Mouse (Mus musculus): ENCODE data around the gene Hba-a2.

GRCm38 (mm10) chr11:32324609-32325008 is 28.3 kb downstream of the Hba-a2 start:
- TF ChIP-seq CTCF (IDR thresholded peaks at IDR 0.05; ENCODE audit: low read depth, low read length) (peak; percentile 85), TAL1 (conservative IDR thresholded peaks at IDR 0.05; ENCODE audit: low read depth, low read length) (no peak), GATA2 (IDR thresholded peaks at IDR 0.05; ENCODE audit: borderline replicate concordance, low read depth, low read length) (no peak), GATA1 (IDR thresholded peaks at IDR 0.05; ENCODE audit: borderline replicate concordance, low read length) (no peak), POLR2AphosphoS5 (IDR thresholded peaks at IDR 0.05; ENCODE audit: insufficient replicate concordance, low read depth, low read length) (no peak)
